Mouse (Mus musculus) inflammation-experienced regulatory T-cells, adult 6 months (primary cell): Measurements from ENCODE around the gene Pard3b. TPM values are rescaled to one million over a fixed set of nuclear protein-coding genes. Genes with fewer than 3 reads are reported as not detected.

Experiments used
- ATAC-seq: one replicate; pipeline ENCODE4 v1.8.0; 2017
- polyA plus RNA-seq, 3 experiments: library from polyadenylated mRNA; unstranded; fragments of 100-300 nt; shearing (Covaris generic); gene quantifications; one replicate each; pipeline ENCODE4 v1.2.1; 2017

Pard3b gene
- polyA plus RNA-seq, 3 experiments from 2014 or later: 0.07 to 0.10 TPM; not detected in 1

DNA sequence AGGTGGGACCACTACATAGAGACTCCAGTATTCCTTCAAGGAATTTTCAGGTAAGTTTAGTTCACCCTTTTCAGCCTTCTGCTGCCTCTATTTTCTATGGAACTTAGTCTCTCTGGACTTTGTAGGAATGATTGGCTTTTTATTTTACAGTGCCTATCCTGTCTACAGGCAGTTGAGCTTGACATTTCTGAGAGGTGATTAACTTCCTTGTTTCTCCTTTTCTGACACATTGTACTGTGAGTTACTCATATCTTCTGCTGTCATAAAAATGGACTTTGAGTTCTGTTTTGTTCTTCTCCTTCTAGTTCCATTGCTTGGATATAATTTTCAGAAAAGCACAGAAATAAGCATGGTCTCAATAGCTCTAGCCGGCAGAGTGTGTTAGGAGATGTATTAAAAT is 112.4 kb downstream of the Pard3b start:
- no peak for ATAC-seq

- ATAC-seq: no peak
Observed at GRCm38 (mm10) chr1:61756771-61757170, 118.1 kb downstream of the Pard3b start.

GRCm38 (mm10) chr1:61771213-61771612 is 132.6 kb downstream of the Pard3b start:
- ATAC-seq: peak; percentile 61

- no peak for ATAC-seq
Observed at GRCm38 (mm10) chr1:61778731-61779130, 140.1 kb downstream of the Pard3b start.

- no peak for ATAC-seq
Observed at GRCm38 (mm10) chr1:61779906-61780305, 141.3 kb downstream of the Pard3b start.

GRCm38 (mm10) chr1:61796296-61796695 is 157.7 kb downstream of the Pard3b start:
- no peak for ATAC-seq

- ATAC-seq: no peak
Observed at GRCm38 (mm10) chr1:61820213-61820612, 181.6 kb downstream of the Pard3b start.

GRCm38 (mm10) chr1:61825560-61826191 is 187.1 kb downstream of the Pard3b start:
- ATAC-seq: no peak

DNA sequence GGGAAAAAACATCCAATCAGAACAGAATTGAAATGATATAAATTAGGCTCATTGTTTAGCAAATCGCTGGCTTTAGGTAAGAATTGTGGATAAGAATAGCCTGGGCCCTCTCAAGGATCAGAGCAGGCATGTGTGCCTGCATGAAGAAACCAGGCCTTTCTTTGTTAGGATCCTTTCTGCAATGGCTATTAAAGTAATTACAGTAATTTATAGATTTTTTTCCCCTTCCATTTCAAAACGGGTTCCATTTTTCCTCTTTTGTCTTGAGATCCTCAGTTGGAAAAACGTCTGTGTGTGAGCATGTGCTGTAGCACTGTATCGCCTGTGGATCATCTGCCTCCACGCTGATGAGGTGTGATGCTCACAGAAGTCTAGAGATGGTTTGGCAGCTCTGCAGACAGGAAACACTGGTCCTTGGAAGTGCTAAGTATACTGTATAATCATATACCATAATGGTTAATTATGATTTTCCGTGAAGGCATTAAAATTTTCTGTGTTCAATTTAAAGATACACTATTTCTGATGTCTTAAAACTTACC is 198.5 kb downstream of the Pard3b start:
- no peak for ATAC-seq

DNA sequence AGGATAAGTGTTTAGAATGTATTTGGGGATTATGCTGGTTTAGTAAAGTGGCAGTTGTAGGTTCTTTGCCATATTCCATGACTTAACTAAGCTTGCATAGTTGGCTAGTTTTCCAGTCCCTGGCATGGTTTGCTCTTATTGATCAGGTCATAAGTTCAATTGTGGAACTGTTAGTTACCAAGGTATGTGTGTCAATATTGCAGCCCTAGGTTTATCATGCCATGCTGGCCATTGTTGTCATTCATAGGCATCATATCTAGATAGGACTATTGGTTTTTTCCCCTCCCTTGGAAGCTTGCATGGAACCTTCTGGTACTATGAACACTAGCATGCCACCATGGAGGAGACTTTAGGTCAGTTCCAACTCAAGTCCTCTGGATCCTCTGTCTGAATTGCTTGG is 208.0 kb downstream of the Pard3b start:
- ATAC-seq: no peak

DNA sequence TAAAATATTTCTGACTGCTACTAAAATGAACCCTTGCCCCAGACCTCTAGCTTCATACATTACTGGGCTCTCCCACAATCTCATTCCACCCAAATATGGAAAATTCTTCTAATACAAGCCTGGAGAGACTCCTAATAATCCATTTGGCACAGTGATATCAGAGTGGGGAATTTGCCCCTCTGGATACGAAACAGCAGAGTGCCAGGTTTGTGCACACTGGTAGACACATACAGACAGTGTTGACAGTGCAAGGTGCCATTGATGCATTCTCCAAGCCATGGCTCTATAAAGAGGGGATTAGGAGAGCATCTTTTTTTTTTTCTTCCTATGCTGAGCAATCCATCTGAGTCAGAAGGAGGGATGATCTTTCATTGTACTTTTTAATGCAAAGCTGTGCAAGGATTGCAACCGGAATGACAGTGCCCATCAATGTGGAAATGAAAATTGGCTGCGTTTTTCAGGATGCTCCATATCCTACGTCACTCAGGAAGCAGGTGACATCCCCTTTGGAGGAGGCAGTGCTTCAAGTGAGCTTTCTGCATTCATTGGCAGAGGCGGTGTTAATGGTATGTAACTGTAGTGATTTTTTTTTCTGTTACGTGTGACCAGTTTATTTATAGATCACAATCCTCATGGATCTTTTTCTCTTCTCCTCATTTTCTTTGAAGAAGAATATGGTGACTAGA is 210.5 kb downstream of the Pard3b start:
- ATAC-seq: no peak

- ATAC-seq: no peak
Observed at GRCm38 (mm10) chr1:61850471-61850870, 211.8 kb downstream of the Pard3b start.

- ATAC-seq: no peak
Observed at GRCm38 (mm10) chr1:61851176-61851575, 212.6 kb downstream of the Pard3b start.

GRCm38 (mm10) chr1:61867286-61868082 is 228.9 kb downstream of the Pard3b start:
- no peak for ATAC-seq

- no peak for ATAC-seq
Observed at GRCm38 (mm10) chr1:61874875-61875274, 236.3 kb downstream of the Pard3b start.

GRCm38 (mm10) chr1:61879706-61880470 is 241.3 kb downstream of the Pard3b start:
- ATAC-seq: no peak

DNA sequence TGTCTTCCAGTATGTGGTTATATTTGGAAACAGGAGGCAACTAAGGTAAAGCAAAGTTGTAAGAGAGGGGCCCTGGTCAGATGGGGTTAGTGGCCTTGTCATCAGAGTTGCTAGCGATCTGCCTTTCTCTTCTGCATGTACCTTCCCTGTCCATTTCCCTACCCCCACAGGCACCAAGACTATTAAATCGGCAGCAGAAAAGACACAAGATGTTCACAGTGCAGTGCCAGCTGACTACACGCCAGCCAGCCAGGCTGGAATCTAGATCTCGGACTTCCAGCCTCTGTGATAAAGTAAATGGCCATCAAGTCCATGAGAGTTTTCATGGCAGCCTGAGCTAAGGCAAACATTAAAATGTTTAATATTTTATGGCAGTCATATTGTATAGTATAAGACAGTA is 257.4 kb downstream of the Pard3b start:
- no peak for ATAC-seq

DNA sequence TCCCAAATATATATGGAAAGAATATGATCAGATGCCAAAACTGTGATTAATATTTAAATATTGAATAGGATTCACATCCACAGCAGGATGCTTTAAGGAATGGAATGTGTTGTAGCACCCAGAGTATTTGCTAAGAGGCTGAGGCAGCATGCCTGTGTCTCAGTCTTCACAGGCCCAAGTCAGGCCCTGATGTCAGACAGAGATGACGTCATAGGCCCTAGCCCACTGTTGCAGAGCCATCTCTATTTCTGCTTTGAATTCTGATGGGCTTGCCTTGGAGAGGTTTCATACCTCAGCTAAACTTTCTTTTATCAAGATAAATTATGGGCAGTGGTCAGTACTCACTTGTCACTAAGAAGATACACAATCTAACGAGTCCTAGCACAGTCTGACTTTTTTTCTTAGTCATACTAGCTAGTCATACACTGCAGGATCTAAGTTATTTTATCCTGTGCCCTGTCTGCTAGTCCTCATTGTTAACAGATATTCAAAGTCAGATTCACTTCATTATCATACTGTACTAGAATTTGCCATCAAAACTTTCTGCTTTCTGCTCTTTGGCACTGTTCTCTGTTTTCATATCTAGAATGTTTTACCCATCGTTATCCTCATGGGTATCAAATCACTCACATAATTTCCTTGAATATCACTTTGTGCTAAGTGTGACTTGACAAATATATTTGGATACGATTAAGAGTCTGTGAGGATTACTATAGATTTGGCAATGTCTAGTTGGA is 264.8 kb downstream of the Pard3b start:
- no peak for ATAC-seq

GRCm38 (mm10) chr1:61904036-61904435 is 265.4 kb downstream of the Pard3b start:
- no peak for ATAC-seq

GRCm38 (mm10) chr1:61912931-61913330 is 274.3 kb downstream of the Pard3b start:
- ATAC-seq: no peak

- no peak for ATAC-seq
Observed at GRCm38 (mm10) chr1:61924958-61925357, 286.3 kb downstream of the Pard3b start.

DNA sequence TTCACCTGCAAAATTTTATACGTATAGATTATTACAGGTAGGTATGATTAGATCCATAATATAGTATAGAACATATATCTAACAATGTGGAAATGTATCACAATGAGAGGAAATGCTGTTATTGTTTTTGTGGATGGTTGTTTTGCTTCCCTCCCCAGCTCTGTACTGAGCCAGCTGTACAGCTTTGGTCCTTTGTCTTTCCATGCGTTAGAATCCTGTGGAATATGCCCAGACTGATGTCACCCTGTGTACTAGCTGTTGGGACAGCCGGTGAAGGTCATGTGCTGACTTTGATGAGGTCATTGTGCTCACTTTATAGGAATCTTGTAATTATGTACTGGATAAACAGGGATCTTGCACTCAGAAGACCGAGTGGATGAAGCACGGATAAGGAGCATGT is 286.9 kb downstream of the Pard3b start:
- ATAC-seq: no peak
